Mouse (Mus musculus) midbrain, embryonic 14.5 days (tissue): ENCODE data around the gene Lmo7. TPM values are rescaled to one million over a fixed set of nuclear protein-coding genes. Genes with fewer than 3 reads are reported as not detected.

Experiments used
- ATAC-seq: fragments of 200-750 bp; cut with Nextera tagmentation; 2 replicates; pipeline ENCODE4 v1.8.0; 2017; ENCODE audit warnings: moderate number of reproducible peaks, moderate library complexity; ENCODE audit not compliant: low FRiP score, low TSS enrichment
- DNase-seq: peaks from one replicate; pipeline ENCODE4 v3.0.0-alpha.2; 2015
- H3K27ac ChIP-seq: fragments of 300-500 bp; sonication (generic); replicated peaks from 2 replicates; pipeline ENCODE4 v1.5.1; 2014; ENCODE audit warnings: mild to moderate bottlenecking, low read depth, low read length, moderate library complexity
- H3K27me3 ChIP-seq: fragments of 300-500 bp; sonication (generic); 2 replicates; pipeline ENCODE4 v1.6.1; 2014; ENCODE audit warnings: low read length, control low read depth, mixed read lengths; ENCODE audit not compliant: control insufficient read depth, insufficient read depth
- H3K36me3 ChIP-seq: fragments of 300-500 bp; sonication (generic); 2 replicates; pipeline ENCODE4 v1.6.1; 2014; ENCODE audit warnings: low read length, control low read depth; ENCODE audit not compliant: control insufficient read depth, insufficient read depth
- H3K4me1 ChIP-seq: fragments of 300-500 bp; sonication (generic); 2 replicates; pipeline ENCODE4 v1.6.1; 2014; ENCODE audit warnings: mild to moderate bottlenecking, antibody characterized with exemption, low read length, control low read depth; ENCODE audit not compliant: control insufficient read depth, insufficient read depth
- H3K4me2 ChIP-seq: fragments of 300-500 bp; sonication (generic); 2 replicates; pipeline ENCODE4 v1.6.1; 2014; ENCODE audit warnings: mild to moderate bottlenecking, low read length, moderate library complexity
- H3K4me3 ChIP-seq: fragments of 300-500 bp; sonication (generic); replicated peaks from 2 replicates; pipeline ENCODE4 v1.5.1; 2014; ENCODE audit warnings: low read depth, low read length
- H3K9ac ChIP-seq: fragments of 300-500 bp; sonication (generic); replicated peaks from 2 replicates; pipeline ENCODE4 v1.6.1; 2014; ENCODE audit warnings: mild to moderate bottlenecking, low read length, moderate library complexity
- H3K9me3 ChIP-seq: fragments of 300-500 bp; sonication (generic); 2 replicates; pipeline ENCODE4 v1.6.1; 2016; ENCODE audit warnings: low read length, control low read depth, mixed read lengths; ENCODE audit not compliant: control insufficient read depth
- WGBS: fragments of 180-500 bp; shearing (Covaris S2); extraction: QIAGEN DNeasy Blood & Tissue Kit; methylation state at CpG from one replicate; pipeline ENCODE4 v1.1.7; 2014; 5-methylcytosine and 5-hydroxymethylcytosine counted together
- polyA plus RNA-seq: library from polyadenylated mRNA; unstranded; fragments of >200 nt; fragmentation: Nextera tagmentation; extraction: Ambion mirVana; gene quantifications from 2 replicates; pipeline ENCODE4 v1.2.1, GENCODE M21; 2014

Gene Lmo7
- 1.2 and 1.7 TPM in 2 replicates for polyA plus RNA-seq

DNA sequence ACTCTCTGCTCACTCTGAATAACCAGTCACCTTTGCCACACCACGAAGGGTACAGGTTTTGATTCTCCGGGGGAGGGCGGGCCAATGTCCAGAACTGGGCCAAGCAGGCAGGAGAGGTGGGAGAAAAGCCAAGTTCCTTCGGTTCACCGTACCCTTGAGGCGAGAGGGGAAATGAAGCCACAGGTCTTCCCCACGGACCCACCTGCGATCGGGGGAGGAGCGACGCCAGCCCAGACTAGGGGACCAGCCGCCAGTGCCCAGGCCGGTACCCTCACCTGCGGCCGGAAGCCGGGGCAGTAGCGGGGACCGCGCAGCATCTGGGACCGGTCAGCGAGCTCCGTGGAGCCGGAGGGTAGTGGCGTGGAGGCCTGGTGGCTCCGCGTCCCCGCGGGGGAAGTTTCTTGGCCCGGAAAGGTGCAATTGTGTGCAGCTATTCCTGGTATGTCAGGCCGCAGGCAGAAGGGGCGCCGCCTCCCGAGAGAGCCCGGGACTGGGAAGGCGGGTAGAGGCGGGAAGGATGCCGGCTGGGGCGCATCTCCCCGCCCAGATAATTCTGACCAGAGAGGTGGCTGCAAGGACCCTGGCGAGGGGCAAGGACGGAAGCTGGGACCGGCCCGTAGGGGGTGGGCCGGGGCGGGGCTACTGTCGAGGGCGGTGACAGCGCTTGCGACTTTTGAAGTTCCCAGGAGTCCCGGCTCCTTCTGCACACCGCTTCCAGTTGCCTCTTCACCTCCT lies at the start of gene Lmo7, which contains the start of gene Gm9922:
Gene Lmo7, plus strand, starts transcription at position 721 of the 735 bp plus-strand sequence.
Gene Gm9922, minus strand, starts transcription at position 578 of the 735 bp plus-strand sequence.
- under 1% methylated on average over 51 of the region's 51 CpGs for WGBS
- no peak within 1 kb of the TSS for H3K27ac ChIP-seq
- peaks cover 16% of the 10 kb centered on the region for H3K4me1 ChIP-seq
- H3K4me2 ChIP-seq, result peak within 1 kb of the TSS; percentile 99
- DNase-seq (peak; percentile 63), ATAC-seq (peak; percentile 74)
- no peaks in the 10 kb centered on the region for H3K9me3 ChIP-seq
- H3K36me3 ChIP-seq, result no peaks in the 10 kb centered on the region
- H3K4me3 ChIP-seq, result peak within 1 kb of the TSS; percentile 59
- H3K9ac ChIP-seq, result peak within 1 kb of the TSS; percentile 45
- peaks cover 28% of the 10 kb centered on the region; the same call in 1 of the 2 replicates for H3K27me3 ChIP-seq

DNA sequence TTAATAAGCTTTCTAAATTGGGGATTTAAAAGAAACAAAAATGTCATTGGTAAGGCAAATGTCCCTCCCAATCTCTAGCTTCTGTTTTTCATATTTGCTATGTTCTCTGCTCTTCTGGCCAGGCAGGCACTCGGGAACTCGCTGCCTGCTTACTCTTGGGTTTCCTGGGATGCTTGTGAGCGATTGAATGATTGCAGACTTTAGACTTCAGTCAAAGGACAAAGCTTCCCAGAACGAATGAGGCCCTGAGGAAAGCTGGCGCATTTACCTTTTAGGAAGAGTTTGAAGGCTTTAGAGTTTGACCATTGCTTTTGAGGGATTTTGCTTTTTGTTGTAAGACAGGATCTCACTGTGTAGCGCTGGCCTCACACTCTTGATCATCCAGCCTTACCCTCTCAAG lies 42.1 kb upstream of the Lmo7 start:
- ATAC-seq (no peak), DNase-seq (no peak)
- Histone ChIP-seq H3K27me3 (no peaks in the 10 kb centered on the region), H3K4me1 (no peaks in the 10 kb centered on the region), H3K9me3 (no peaks in the 10 kb centered on the region), H3K36me3 (peaks cover 11% of the 10 kb centered on the region), H3K4me3 (no peak overlapping the region), H3K4me2 (no peak overlapping the region), H3K9ac (no peak overlapping the region), H3K27ac (no peak overlapping the region)
- WGBS, result 91% methylated on average over 6 of the region's 6 CpGs

DNA sequence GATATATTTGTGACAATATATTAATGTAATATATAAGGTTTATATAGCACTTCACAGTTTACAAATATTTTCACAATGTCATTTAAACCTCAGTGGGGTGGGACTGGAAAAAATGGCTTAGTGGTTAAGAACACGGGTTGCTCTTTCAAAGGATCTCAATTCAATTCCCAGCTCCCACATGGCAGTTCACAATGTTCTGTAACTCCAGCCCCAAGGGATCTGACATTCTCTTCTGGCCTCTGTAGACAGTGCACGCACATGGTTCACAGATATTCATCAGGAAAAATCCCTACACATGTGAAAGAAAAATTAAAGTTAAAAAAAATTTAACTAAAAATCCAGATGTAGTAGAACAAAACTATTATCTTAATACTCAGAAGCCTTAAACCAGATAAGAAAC lies 41.4 kb upstream of the Lmo7 start:
- no peak for ATAC-seq
- Histone ChIP-seq H3K4me2 (no peak overlapping the region), H3K27me3 (no peaks in the 10 kb centered on the region), H3K36me3 (peaks cover 15% of the 10 kb centered on the region), H3K27ac (no peak overlapping the region), H3K9ac (no peak overlapping the region), H3K4me1 (no peaks in the 10 kb centered on the region), H3K9me3 (no peaks in the 10 kb centered on the region), H3K4me3 (no peak overlapping the region)
- no peak for DNase-seq
- WGBS, result 75% methylated on average over 2 of the region's 2 CpGs

DNA sequence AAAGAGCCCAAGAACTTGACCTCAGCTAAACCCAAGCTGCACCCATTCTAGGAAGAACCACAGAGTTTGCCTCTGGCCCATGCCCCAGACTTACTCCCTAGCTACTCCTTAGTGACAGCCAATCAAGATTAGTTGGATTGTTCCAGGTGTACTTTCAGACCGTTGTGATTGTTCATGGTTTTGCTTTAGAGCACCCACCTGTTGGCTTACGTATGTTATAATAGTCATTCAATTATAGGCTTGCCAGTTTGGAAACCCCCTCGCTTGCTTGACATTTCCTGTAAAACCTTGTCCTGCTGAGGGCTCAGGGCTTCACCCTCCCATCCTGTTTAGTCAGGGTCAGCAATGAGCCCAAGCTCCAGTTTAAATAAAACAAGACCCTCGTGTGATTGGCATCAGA lies 25.3 kb upstream of the Lmo7 start:
- Histone ChIP-seq H3K27ac (no peak overlapping the region), H3K4me1 (no peaks in the 10 kb centered on the region), H3K4me2 (no peak overlapping the region), H3K27me3 (no peaks in the 10 kb centered on the region), H3K4me3 (no peak overlapping the region), H3K36me3 (no peaks in the 10 kb centered on the region), H3K9ac (no peak overlapping the region), H3K9me3 (no peaks in the 10 kb centered on the region)
- ATAC-seq, result no peak
- no peak for DNase-seq
- 78% methylated on average over 4 of the region's 4 CpGs for WGBS

DNA sequence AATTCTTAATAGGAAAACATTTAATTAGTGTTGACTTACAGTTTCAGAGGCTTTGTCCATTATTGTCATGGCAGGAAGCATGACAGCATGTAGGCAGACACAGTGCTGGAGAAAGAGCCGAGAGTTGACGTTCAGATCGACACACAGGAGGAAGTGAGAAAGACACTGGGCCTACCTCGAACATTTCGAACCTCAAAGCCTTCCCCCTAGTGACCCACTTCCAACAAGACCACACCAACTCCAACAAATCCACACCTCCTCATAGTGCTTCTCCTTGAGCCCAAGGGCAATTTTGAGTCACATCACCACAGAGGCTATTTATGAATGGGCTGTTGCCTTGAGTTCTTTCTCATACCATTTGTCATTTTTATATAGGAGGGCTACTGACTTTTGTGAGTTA lies 22.7 kb upstream of the Lmo7 start:
- DNase-seq (no peak), ATAC-seq (no peak)
- H3K36me3 ChIP-seq, result no peaks in the 10 kb centered on the region
- H3K4me2 ChIP-seq, result no peak overlapping the region
- H3K27me3 ChIP-seq, result no peaks in the 10 kb centered on the region
- H3K4me1 ChIP-seq, result no peaks in the 10 kb centered on the region
- no peak overlapping the region for H3K27ac ChIP-seq
- H3K4me3 ChIP-seq, result no peak overlapping the region
- no peak overlapping the region for H3K9ac ChIP-seq
- WGBS, result 96% methylated on average over 5 of the region's 5 CpGs
- no peaks in the 10 kb centered on the region for H3K9me3 ChIP-seq

DNA sequence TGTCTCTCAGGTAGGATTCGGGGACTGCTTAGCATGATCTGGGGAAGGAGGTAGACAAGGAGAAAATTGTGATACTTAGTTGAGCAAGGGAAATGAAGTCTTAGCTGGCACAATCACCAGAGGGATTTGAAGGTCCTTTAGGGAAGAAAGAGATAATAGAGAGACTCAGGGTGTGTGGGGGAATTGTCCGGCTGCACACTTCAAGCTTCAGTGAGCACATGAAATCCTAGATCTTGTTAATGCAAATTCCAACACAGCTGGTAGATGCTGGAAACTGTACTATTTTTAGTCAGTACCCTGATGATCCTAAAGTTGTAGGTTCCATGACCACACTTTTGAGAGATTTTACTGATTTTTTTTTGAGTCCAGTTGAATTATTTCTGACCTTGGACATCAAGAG lies 15.3 kb upstream of the Lmo7 start:
- DNase-seq, result no peak
- no peak for ATAC-seq
- 43% methylated on average over 2 of the region's 2 CpGs for WGBS
- Histone ChIP-seq H3K27me3 (no peaks in the 10 kb centered on the region), H3K36me3 (no peaks in the 10 kb centered on the region), H3K4me3 (no peak overlapping the region), H3K9me3 (no peaks in the 10 kb centered on the region), H3K9ac (no peak overlapping the region), H3K27ac (no peak overlapping the region), H3K4me1 (no peaks in the 10 kb centered on the region), H3K4me2 (no peak overlapping the region)

DNA sequence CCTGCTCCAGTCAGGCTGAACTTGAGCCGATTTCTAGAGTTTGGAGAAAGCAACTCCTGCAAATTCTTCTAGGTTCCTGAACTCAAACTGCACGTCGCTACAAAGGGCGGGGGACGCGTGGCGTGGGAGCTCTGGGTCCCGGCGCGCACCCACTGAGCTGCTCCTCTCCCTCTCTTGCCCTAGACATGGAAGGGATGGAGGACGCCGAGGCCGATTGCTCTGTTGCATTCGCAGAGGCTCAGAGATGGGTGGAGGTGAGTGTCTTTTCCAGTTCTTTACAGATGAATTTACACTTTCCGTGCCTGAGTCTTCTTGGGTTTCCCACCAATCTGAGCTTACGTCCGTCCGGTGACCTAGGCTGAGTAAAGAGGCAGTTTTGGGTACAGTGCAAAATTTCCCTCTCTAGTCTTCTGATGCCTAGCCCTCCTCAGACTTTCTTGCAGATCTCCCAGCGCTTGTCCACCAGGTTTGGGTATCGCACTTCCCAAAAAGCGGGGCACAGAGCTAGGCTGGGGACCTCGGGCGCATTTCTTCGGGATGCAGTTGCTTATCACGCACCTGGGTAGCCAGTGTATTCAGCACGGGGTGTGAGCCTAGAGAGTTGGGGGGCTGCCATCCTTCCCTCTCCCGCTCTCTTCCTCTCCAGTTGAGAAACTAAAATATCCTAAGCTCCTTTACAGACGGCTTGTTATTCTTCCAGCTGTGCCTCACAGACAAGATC lies 375 bp downstream of the Lmo7 start:
- peak overlapping the region; percentile 59 for H3K4me3 ChIP-seq
- DNase-seq (peak; percentile 16), ATAC-seq (peak; percentile 40)
- no peaks in the 10 kb centered on the region for H3K9me3 ChIP-seq
- peaks cover 16% of the 10 kb centered on the region for H3K4me1 ChIP-seq
- peaks cover 28% of the 10 kb centered on the region; the same call in 1 of the 2 replicates for H3K27me3 ChIP-seq
- no peaks in the 10 kb centered on the region for H3K36me3 ChIP-seq
- H3K9ac ChIP-seq, result peak overlapping the region; percentile 45
- 1% methylated on average over 28 of the region's 28 CpGs for WGBS
- H3K27ac ChIP-seq, result no peak overlapping the region
- peak overlapping the region; percentile 99 for H3K4me2 ChIP-seq

DNA sequence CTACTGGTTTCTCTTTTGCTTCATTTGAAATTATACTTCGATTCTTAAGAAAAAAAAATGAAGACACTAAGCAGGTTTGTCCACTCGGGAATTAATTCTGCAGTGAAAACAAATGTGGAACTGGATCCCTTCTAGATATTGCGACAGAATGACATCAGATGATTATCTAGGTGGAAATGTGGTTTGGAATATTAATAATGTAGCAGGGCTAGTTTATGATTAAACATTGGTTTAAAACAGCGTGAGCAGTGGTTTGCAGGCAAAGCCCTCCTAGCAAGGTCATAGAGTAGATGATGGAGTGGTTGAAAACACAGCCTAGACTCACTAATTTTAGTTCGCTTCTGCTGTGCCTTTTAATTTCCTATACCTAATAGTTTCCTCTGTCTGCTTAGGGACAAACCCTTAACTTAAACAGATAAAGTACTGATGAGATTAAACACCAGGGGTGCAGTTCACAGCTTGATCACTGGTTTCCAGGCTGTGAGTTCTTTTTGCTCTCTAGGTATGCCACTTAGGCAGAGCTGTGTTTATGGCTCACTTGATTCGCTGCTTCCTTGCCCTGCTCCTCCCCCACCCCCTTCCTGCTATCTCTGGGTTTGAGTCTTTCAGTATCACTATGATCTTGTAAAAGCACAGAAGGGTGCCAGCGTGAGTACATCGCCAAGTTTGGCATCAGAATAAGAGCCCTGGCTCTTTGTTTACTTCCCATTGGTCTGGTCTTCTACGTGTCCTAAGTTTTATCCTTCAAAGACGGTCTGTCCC lies 4.0 kb downstream of the Lmo7 start:
- Histone ChIP-seq H3K9me3 (no peaks in the 10 kb centered on the region), H3K36me3 (no peaks in the 10 kb centered on the region), H3K27me3 (peaks cover 23% of the 10 kb centered on the region; the same call in 1 of the 2 replicates), H3K4me1 (peaks cover 16% of the 10 kb centered on the region), H3K9ac (no peak overlapping the region), H3K27ac (no peak overlapping the region), H3K4me2 (no peak overlapping the region), H3K4me3 (no peak overlapping the region)
- WGBS, result 28% methylated on average over 10 of the region's 10 CpGs
- DNase-seq, result no peak
- ATAC-seq, result no peak
